Comparison of ENCODE assay signal across 9 mouse cellular contexts in genomic region chr7:110930118-110930854, GRCm38 (mm10). TPM values are rescaled to one million over a fixed set of nuclear protein-coding genes. Genes with fewer than 3 reads are reported as not detected.
A peak's percentile ranks its signal among the peaks of the same experiment; 100 is the strongest.
DNase-seq lines count a peak whose midpoint lies in the region; ATAC-seq and TF ChIP-seq lines count a peak whose summit lies in the region.
"Had no signal": no experiment of that assay in that cellular context is flagged by ENCODE, and none has a peak within 500 bp of the region (broad histone marks: within the 10 kb centered on the region; RNA-seq: fewer than 3 reads in every experiment).

No protein-coding gene starts in this region.

- H3K36me3 ChIP-seq in ES-Bruce4 (ENCODE audit: control insufficient read depth, insufficient read depth, low read length, poor library complexity, severe bottlenecking) = no peaks in the 10 kb centered on the region
- H3K36me3 ChIP-seq: limb, embryonic 15.5 days had no signal

- no peak overlapping the region for H3K27ac ChIP-seq in ES-Bruce4 (ENCODE audit: insufficient read depth, low read length)
- no peak overlapping the region for H3K27ac ChIP-seq in left cerebral cortex, adult 2 months
- H3K27ac ChIP-seq: limb, embryonic 15.5 days had no signal

- TF ChIP-seq EP300 in ES-Bruce4 (IDR thresholded peaks at IDR 0.05; ENCODE audit: insufficient read depth, low read depth, low read length) = no peak

- no peaks in the 10 kb centered on the region for H3K9me3 ChIP-seq in ES-Bruce4 (replicated peaks; ENCODE audit: control insufficient read depth, insufficient read depth, low read length, poor library complexity, severe bottlenecking)
- H3K9me3 ChIP-seq: limb, embryonic 15.5 days had no signal

- no peaks in the 10 kb centered on the region for H3K4me1 ChIP-seq in ES-Bruce4 (ENCODE audit: control insufficient read depth, insufficient read depth, low read length)
- H3K4me1 ChIP-seq: limb, embryonic 15.5 days had no signal

- DNase-seq in heart, adult 11 months = peak; percentile 95
- DNase-seq in heart, postnatal 25 days (ENCODE audit: low spot score) = no peak
- DNase-seq in heart, postnatal 14 days = peak; percentile 42 to 63
- peak; percentile 28 to 37 for DNase-seq in left cerebral cortex, adult 2 months (ENCODE audit: extremely low spot score in 1 of 2, low spot score in 2 of 2)
- DNase-seq in mesoderm, embryonic 11.5 days (ENCODE audit: low read depth, low spot score) = peak; percentile 34
- DNase-seq in gastrocnemius, postnatal 4 days (ENCODE audit: low spot score in 2 of 2) = no peak

- H3K9ac ChIP-seq in ES-Bruce4 (ENCODE audit: low read depth, poor library complexity, severe bottlenecking) = no peak overlapping the region
- H3K9ac ChIP-seq: limb, embryonic 15.5 days had no signal

- H3K4me3 ChIP-seq in ES-Bruce4 (ENCODE audit: low read depth, low read length) = no peak overlapping the region
- H3K4me3 ChIP-seq in left cerebral cortex, adult 2 months = no peak overlapping the region
- H3K4me3 ChIP-seq: limb, embryonic 15.5 days had no signal

- no peak for TF ChIP-seq POLR2A in ES-Bruce4 (IDR thresholded peaks at IDR 0.05; ENCODE audit: insufficient read depth, low read length)

- ATAC-seq in common myeloid progenitor, adult 5-6 weeks (replicated peaks; ENCODE audit: low read depth, poor library complexity, severe bottlenecking) = peak; percentile 94

- intact Hi-C loops in heart, postnatal 25 days (cut with DNase I) = loop anchor here (2.0 to 5.0 kb wide), 2 partner anchors 38 to 113 kb away; no protein-coding TSS in a partner anchor
- intact Hi-C loops in heart, postnatal 14 days (cut with DNase I) = no loop called here
- intact Hi-C loops in left cerebral cortex, adult 2 months (cut with DNase I) = loop anchor here (1.0 kb wide), 1 partner anchor 114 kb away; no protein-coding TSS in a partner anchor

- H3K27me3 ChIP-seq in ES-Bruce4 (ENCODE audit: control insufficient read depth, insufficient read depth, low read length, poor library complexity, severe bottlenecking) = no peaks in the 10 kb centered on the region
- H3K27me3 ChIP-seq: limb, embryonic 15.5 days had no signal

- peak; percentile 56 for TF ChIP-seq CTCF in ES-Bruce4 (IDR thresholded peaks at IDR 0.05; ENCODE audit: low read depth, low read length)
- peak; percentile 77 for TF ChIP-seq CTCF in left cerebral cortex, adult 2 months (IDR thresholded peaks at IDR 0.05)

RNA-seq across cellular contexts. Expression of gene Mrvi1, which starts 52.0 kb away (rescaled TPM):
- 10 to 100 TPM; 10.6 to 16.1 TPM for total RNA-seq in heart, postnatal 25 days (2021)
- 0.19 TPM in 1 of 2 replicates, not detected in the other for polyA plus RNA-seq in ES-Bruce4 (2011; ENCODE audit: insufficient read depth, insufficient read length, low read depth, missing spikeins)
- 3.4 and 7.0 TPM in 2 replicates for total RNA-seq in common myeloid progenitor, adult 5-6 weeks (2017)
- total RNA-seq in heart, postnatal 14 days (2021) = 10 to 100 TPM; 15.6 to 18.4 TPM
- 1 to 10 TPM; 1.4 to 4.3 TPM for total RNA-seq in left cerebral cortex, adult 2 months (2021)
- 1 to 10 TPM; 9.0 to 9.2 TPM for total RNA-seq in gastrocnemius, postnatal 4 days (2021)

Comparison
In these comparisons a context has a peak if more than half of its experiments do, and no peak if none do; other contexts are left out.
1. DNase-seq: peak in heart, adult 11 months (single experiment), heart, postnatal 14 days (2 of 2), left cerebral cortex, adult 2 months (2 of 2) and mesoderm, embryonic 11.5 days (single experiment); none in heart, postnatal 25 days (single experiment) and gastrocnemius, postnatal 4 days (0 of 2).